Mouse (Mus musculus): ENCODE data around the gene Lama5. TPM values are rescaled to one million over a fixed set of nuclear protein-coding genes. Genes with fewer than 3 reads are reported as not detected.

Lama5 gene
- polyA plus RNA-seq, 1 experiment from 2014 or later = 2.6 TPM

- Histone ChIP-seq H3K27me3 (ENCODE audit: control insufficient read depth, insufficient read depth, low read depth, low read length) (no peaks in the 10 kb centered on the region), H3K9me3 (replicated peaks; ENCODE audit: control insufficient read depth, low read length, poor library complexity, severe bottlenecking) (no peaks in the 10 kb centered on the region), H3K9ac (ENCODE audit: low read depth, low read length) (no peak overlapping the region), H3K4me3 (ENCODE audit: low read depth, low read length) (no peak overlapping the region), H3K27ac (ENCODE audit: low read length) (no peak overlapping the region), H3K4me2 (ENCODE audit: low read length) (no peak overlapping the region), H3K36me3 (ENCODE audit: control insufficient read depth, insufficient read depth, low read length) (no peaks in the 10 kb centered on the region), H3K4me1 (ENCODE audit: control insufficient read depth, insufficient read depth, low read length) (no peaks in the 10 kb centered on the region)
- WGBS = 89% methylated on average over 10 of the region's 10 CpGs
- ATAC-seq = no peak
Measured at GRCm38 (mm10) chr2:180198782-180199181, 26.9 kb downstream of the Lama5 start.

GRCm38 (mm10) chr2:180197323-180198037, 28.2 kb downstream of the Lama5 start:
- no peak overlapping the region for H3K4me3 ChIP-seq (ENCODE audit: low read depth, low read length)
- H3K4me1 ChIP-seq (ENCODE audit: control insufficient read depth, insufficient read depth, low read length) = no peaks in the 10 kb centered on the region
- no peak overlapping the region for H3K9ac ChIP-seq (ENCODE audit: low read depth, low read length)
- H3K9me3 ChIP-seq (replicated peaks; ENCODE audit: control insufficient read depth, low read length, poor library complexity, severe bottlenecking) = no peaks in the 10 kb centered on the region
- no peak overlapping the region for H3K27ac ChIP-seq (ENCODE audit: low read length)
- 77% methylated on average over 10 of the region's 10 CpGs for WGBS
- H3K27me3 ChIP-seq (ENCODE audit: control insufficient read depth, insufficient read depth, low read depth, low read length) = no peaks in the 10 kb centered on the region
- no peak overlapping the region for H3K4me2 ChIP-seq (ENCODE audit: low read length)
- ATAC-seq = peak; percentile 39; the same call in 1 of the 2 replicates
- H3K36me3 ChIP-seq (ENCODE audit: control insufficient read depth, insufficient read depth, low read length) = no peaks in the 10 kb centered on the region

GRCm38 (mm10) chr2:180196610-180197322, 28.9 kb downstream of the Lama5 start:
- Histone ChIP-seq H3K36me3 (ENCODE audit: control insufficient read depth, insufficient read depth, low read length) (no peaks in the 10 kb centered on the region), H3K27ac (ENCODE audit: low read length) (no peak overlapping the region), H3K9ac (ENCODE audit: low read depth, low read length) (no peak overlapping the region), H3K4me2 (ENCODE audit: low read length) (no peak overlapping the region), H3K9me3 (replicated peaks; ENCODE audit: control insufficient read depth, low read length, poor library complexity, severe bottlenecking) (no peaks in the 10 kb centered on the region), H3K4me3 (ENCODE audit: low read depth, low read length) (no peak overlapping the region), H3K27me3 (ENCODE audit: control insufficient read depth, insufficient read depth, low read depth, low read length) (no peaks in the 10 kb centered on the region), H3K4me1 (ENCODE audit: control insufficient read depth, insufficient read depth, low read length) (no peaks in the 10 kb centered on the region)
- ATAC-seq = no peak
- 76% methylated on average over 11 of the region's 12 CpGs for WGBS

GRCm38 (mm10) chr2:180187362-180187761, 38.3 kb downstream of the Lama5 start:
- no peaks in the 10 kb centered on the region for H3K4me1 ChIP-seq (ENCODE audit: control insufficient read depth, insufficient read depth, low read length)
- H3K27me3 ChIP-seq (ENCODE audit: control insufficient read depth, insufficient read depth, low read depth, low read length) = no peaks in the 10 kb centered on the region
- ATAC-seq = 0 out of 2 replicates have a peak, but pooled peaks have one; percentile 41
- no peaks in the 10 kb centered on the region for H3K36me3 ChIP-seq (ENCODE audit: control insufficient read depth, insufficient read depth, low read length)
- no peak overlapping the region for H3K4me2 ChIP-seq (ENCODE audit: low read length)
- no peak overlapping the region for H3K9ac ChIP-seq (ENCODE audit: low read depth, low read length)
- no peak overlapping the region for H3K27ac ChIP-seq (ENCODE audit: low read length)
- 83% methylated on average over 11 of the region's 11 CpGs for WGBS
- H3K4me3 ChIP-seq (ENCODE audit: low read depth, low read length) = no peak overlapping the region
- H3K9me3 ChIP-seq (replicated peaks; ENCODE audit: control insufficient read depth, low read length, poor library complexity, severe bottlenecking) = no peaks in the 10 kb centered on the region

- ATAC-seq = no peak
- no peak overlapping the region for H3K9ac ChIP-seq (ENCODE audit: low read depth, low read length)
- whole genome bisulfite sequencing = 90% methylated on average over 14 of the region's 14 CpGs
- H3K36me3 ChIP-seq (ENCODE audit: control insufficient read depth, insufficient read depth, low read length) = no peaks in the 10 kb centered on the region
- H3K4me2 ChIP-seq (ENCODE audit: low read length) = no peak overlapping the region
- H3K4me1 ChIP-seq (ENCODE audit: control insufficient read depth, insufficient read depth, low read length) = no peaks in the 10 kb centered on the region
- no peaks in the 10 kb centered on the region for H3K27me3 ChIP-seq (ENCODE audit: control insufficient read depth, insufficient read depth, low read depth, low read length)
- no peak overlapping the region for H3K27ac ChIP-seq (ENCODE audit: low read length)
- no peak overlapping the region for H3K4me3 ChIP-seq (ENCODE audit: low read depth, low read length)
- no peaks in the 10 kb centered on the region for H3K9me3 ChIP-seq (replicated peaks; ENCODE audit: control insufficient read depth, low read length, poor library complexity, severe bottlenecking)
Measured at GRCm38 (mm10) chr2:180185686-180186085, 40.0 kb downstream of the Lama5 start.

- H3K27me3 ChIP-seq (ENCODE audit: control insufficient read depth, insufficient read depth, low read depth, low read length) = no peaks in the 10 kb centered on the region
- no peak overlapping the region for H3K27ac ChIP-seq (ENCODE audit: low read length)
- H3K4me3 ChIP-seq (ENCODE audit: low read depth, low read length) = no peak overlapping the region
- H3K9me3 ChIP-seq (replicated peaks; ENCODE audit: control insufficient read depth, low read length, poor library complexity, severe bottlenecking) = no peaks in the 10 kb centered on the region
- no peaks in the 10 kb centered on the region for H3K36me3 ChIP-seq (ENCODE audit: control insufficient read depth, insufficient read depth, low read length)
- 82% methylated on average over 6 of the region's 6 CpGs for WGBS
- ATAC-seq = no peak
- no peaks in the 10 kb centered on the region for H3K4me1 ChIP-seq (ENCODE audit: control insufficient read depth, insufficient read depth, low read length)
- H3K4me2 ChIP-seq (ENCODE audit: low read length) = no peak overlapping the region
- H3K9ac ChIP-seq (ENCODE audit: low read depth, low read length) = no peak overlapping the region
Measured at GRCm38 (mm10) chr2:180184752-180185109, 40.9 kb downstream of the Lama5 start.

GRCm38 (mm10) chr2:180184011-180184751, 41.5 kb downstream of the Lama5 start:
- H3K4me3 ChIP-seq (ENCODE audit: low read depth, low read length) = no peak overlapping the region
- no peak overlapping the region for H3K4me2 ChIP-seq (ENCODE audit: low read length)
- ATAC-seq = no peak
- H3K27me3 ChIP-seq (ENCODE audit: control insufficient read depth, insufficient read depth, low read depth, low read length) = no peaks in the 10 kb centered on the region
- H3K9me3 ChIP-seq (replicated peaks; ENCODE audit: control insufficient read depth, low read length, poor library complexity, severe bottlenecking) = no peaks in the 10 kb centered on the region
- no peak overlapping the region for H3K9ac ChIP-seq (ENCODE audit: low read depth, low read length)
- WGBS = 91% methylated on average over 24 of the region's 24 CpGs
- H3K4me1 ChIP-seq (ENCODE audit: control insufficient read depth, insufficient read depth, low read length) = no peaks in the 10 kb centered on the region
- no peaks in the 10 kb centered on the region for H3K36me3 ChIP-seq (ENCODE audit: control insufficient read depth, insufficient read depth, low read length)
- H3K27ac ChIP-seq (ENCODE audit: low read length) = no peak overlapping the region

- Histone ChIP-seq H3K4me3 (ENCODE audit: low read depth, low read length) (no peak overlapping the region), H3K4me1 (ENCODE audit: control insufficient read depth, insufficient read depth, low read length) (no peaks in the 10 kb centered on the region), H3K27ac (ENCODE audit: low read length) (no peak overlapping the region), H3K4me2 (ENCODE audit: low read length) (no peak overlapping the region), H3K9me3 (replicated peaks; ENCODE audit: control insufficient read depth, low read length, poor library complexity, severe bottlenecking) (no peaks in the 10 kb centered on the region), H3K9ac (ENCODE audit: low read depth, low read length) (no peak overlapping the region), H3K36me3 (ENCODE audit: control insufficient read depth, insufficient read depth, low read length) (peaks cover 13% of the 10 kb centered on the region), H3K27me3 (ENCODE audit: control insufficient read depth, insufficient read depth, low read depth, low read length) (no peaks in the 10 kb centered on the region)
- 88% methylated on average over 9 of the region's 9 CpGs for WGBS
- ATAC-seq = no peak
Measured at GRCm38 (mm10) chr2:180181542-180181941, 44.1 kb downstream of the Lama5 start.

- Histone ChIP-seq H3K4me1 (ENCODE audit: control insufficient read depth, insufficient read depth, low read length) (peaks cover 20% of the 10 kb centered on the region), H3K4me2 (ENCODE audit: low read length) (no peak overlapping the region), H3K9ac (ENCODE audit: low read depth, low read length) (no peak overlapping the region), H3K9me3 (replicated peaks; ENCODE audit: control insufficient read depth, low read length, poor library complexity, severe bottlenecking) (no peaks in the 10 kb centered on the region), H3K27ac (ENCODE audit: low read length) (no peak overlapping the region), H3K4me3 (ENCODE audit: low read depth, low read length) (no peak overlapping the region), H3K36me3 (ENCODE audit: control insufficient read depth, insufficient read depth, low read length) (peaks cover 34% of the 10 kb centered on the region), H3K27me3 (ENCODE audit: control insufficient read depth, insufficient read depth, low read depth, low read length) (no peaks in the 10 kb centered on the region)
- 97% methylated on average over 7 of the region's 7 CpGs for WGBS
- ATAC-seq = no peak
Measured at GRCm38 (mm10) chr2:180175725-180176124, 49.9 kb downstream of the Lama5 start.
